Mouse (Mus musculus) liver, embryonic 15.5 days (tissue): Measurements from ENCODE around the gene Kat2a. TPM values are rescaled to one million over a fixed set of nuclear protein-coding genes. Genes with fewer than 3 reads are reported as not detected.

Experiments
- ATAC-seq: fragments of 200-750 bp; cut with Nextera tagmentation; 2 replicates; pipeline ENCODE4 v1.8.0; 2017; ENCODE audit warnings: moderate number of reproducible peaks, mild to moderate bottlenecking, moderate library complexity; ENCODE audit not compliant: insufficient read depth
- H3K27ac ChIP-seq: fragments of 300-500 bp; sonication (generic); replicated peaks from 2 replicates; pipeline ENCODE4 v1.5.1; 2015; ENCODE audit warnings: mild to moderate bottlenecking, inconsistent platforms
- H3K27me3 ChIP-seq: fragments of 300-500 bp; sonication (generic); 2 replicates; pipeline ENCODE4 v1.6.1; 2015; ENCODE audit warnings: mild to moderate bottlenecking, inconsistent platforms
- H3K36me3 ChIP-seq: fragments of 300-500 bp; sonication (generic); replicated peaks from 2 replicates; pipeline ENCODE4 v1.6.1; 2015; ENCODE audit warnings: moderate library complexity, mild to moderate bottlenecking, inconsistent platforms
- H3K4me1 ChIP-seq: fragments of 300-500 bp; sonication (generic); replicated peaks from 2 replicates; pipeline ENCODE4 v1.6.1; 2015; ENCODE audit warnings: inconsistent platforms
- H3K4me2 ChIP-seq: fragments of 300-500 bp; sonication (generic); 2 replicates; pipeline ENCODE4 v1.6.1; 2015; ENCODE audit warnings: moderate library complexity, mild to moderate bottlenecking, inconsistent platforms
- H3K4me3 ChIP-seq: fragments of 300-500 bp; sonication (generic); replicated peaks from 2 replicates; pipeline ENCODE4 v1.5.1; 2015; ENCODE audit warnings: mild to moderate bottlenecking, inconsistent platforms
- H3K9ac ChIP-seq: fragments of 300-500 bp; sonication (generic); 2 replicates; pipeline ENCODE4 v1.6.1; 2015; ENCODE audit warnings: moderate library complexity, mild to moderate bottlenecking, inconsistent platforms
- H3K9me3 ChIP-seq: fragments of 300-500 bp; sonication (generic); replicated peaks from 2 replicates; pipeline ENCODE4 v1.6.1; 2016; ENCODE audit warnings: inconsistent platforms
- WGBS: fragments of 180-500 bp; shearing (Covaris S2); methylation state at CpG from one replicate; pipeline ENCODE4 v1.1.7; 2015; ENCODE audit warnings: mixed read lengths; ENCODE audit not compliant: insufficient replicate concordance; 5-methylcytosine and 5-hydroxymethylcytosine counted together
- polyA plus RNA-seq: library from polyadenylated mRNA; unstranded; fragments of >200 nt; fragmentation: Nextera tagmentation; extraction: Ambion mirVana; gene quantifications from 2 replicates; pipeline ENCODE4 v1.2.1, GENCODE M21; 2015

Kat2a gene
- polyA plus RNA-seq, 1 experiment from 2014 or later: 14.1 TPM

DNA sequence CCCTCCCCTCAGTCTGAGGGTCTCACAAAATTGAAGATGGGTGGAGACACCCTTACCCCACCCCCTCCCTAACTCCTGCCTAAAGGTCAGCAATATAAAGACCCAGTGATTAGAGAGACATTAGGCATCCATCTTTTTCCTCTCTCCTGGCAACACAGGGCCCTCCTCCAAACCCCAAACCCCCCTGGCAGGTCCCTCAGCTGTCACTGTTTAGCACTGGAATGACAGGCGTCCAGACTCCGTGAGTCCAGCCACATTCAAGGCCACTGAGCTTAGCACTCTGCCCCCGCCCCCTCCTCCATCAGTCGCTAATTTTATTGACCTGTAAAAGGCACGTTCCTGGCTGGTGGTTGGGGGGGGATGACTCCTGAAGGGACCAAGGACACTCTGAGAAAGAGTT lies 19.1 kb downstream of the Kat2a start:
- H3K27ac ChIP-seq: no peak overlapping the region

DNA sequence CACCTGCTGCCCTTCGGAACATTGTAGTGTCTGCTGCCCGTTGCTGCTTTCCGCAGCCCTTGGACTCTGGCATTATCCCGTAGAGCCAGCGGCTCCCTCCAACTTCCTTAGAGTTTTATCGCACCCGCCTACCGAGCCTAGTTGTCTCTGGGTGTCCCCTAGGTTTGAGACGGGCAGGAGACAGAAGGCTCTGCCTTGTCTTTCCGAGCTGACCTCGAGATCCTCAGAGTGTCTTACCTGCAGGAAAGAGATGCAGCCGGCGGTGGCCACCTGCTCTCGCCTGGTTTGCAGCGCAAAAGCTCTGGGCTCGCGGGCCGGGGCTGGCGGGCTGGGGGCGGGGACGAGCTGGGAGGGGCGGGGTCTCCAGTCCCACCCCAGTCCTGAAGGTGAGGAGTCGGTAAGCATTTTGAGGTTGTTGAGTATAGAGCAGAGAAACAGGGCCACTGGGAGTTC lies 20.1 kb downstream of the Kat2a start, which contains the start of gene Zfp385c:
Gene Zfp385c (minus strand): TSS at position 292 of the 453 bp plus-strand sequence.
- H3K9me3 ChIP-seq: no peaks in the 10 kb centered on the region
- under 1% methylated on average over 23 of the region's 23 CpGs for WGBS
- no peak within 1 kb of the TSS for H3K9ac ChIP-seq
- H3K27me3 ChIP-seq: peaks cover 38% of the 10 kb centered on the region
- H3K27ac ChIP-seq: no peak within 1 kb of the TSS
- peak within 1 kb of the TSS; percentile 27 for H3K4me3 ChIP-seq
- no peaks in the 10 kb centered on the region for H3K36me3 ChIP-seq
- H3K4me1 ChIP-seq: peaks cover 6% of the 10 kb centered on the region; the same call in 1 of the 2 replicates
- no peak for ATAC-seq
- peak within 1 kb of the TSS; percentile 60 for H3K4me2 ChIP-seq

More for the DNA sequence above, 19.1 kb downstream of the Kat2a start:
- Histone ChIP-seq H3K9me3 (no peaks in the 10 kb centered on the region), H3K4me1 (peaks cover 6% of the 10 kb centered on the region; the same call in 1 of the 2 replicates), H3K9ac (no peak overlapping the region), H3K36me3 (no peaks in the 10 kb centered on the region), H3K4me2 (no peak overlapping the region), H3K4me3 (no peak overlapping the region), H3K27me3 (peaks cover 38% of the 10 kb centered on the region)
- WGBS: 39% methylated on average over 5 of the region's 5 CpGs
- no peak for ATAC-seq

DNA sequence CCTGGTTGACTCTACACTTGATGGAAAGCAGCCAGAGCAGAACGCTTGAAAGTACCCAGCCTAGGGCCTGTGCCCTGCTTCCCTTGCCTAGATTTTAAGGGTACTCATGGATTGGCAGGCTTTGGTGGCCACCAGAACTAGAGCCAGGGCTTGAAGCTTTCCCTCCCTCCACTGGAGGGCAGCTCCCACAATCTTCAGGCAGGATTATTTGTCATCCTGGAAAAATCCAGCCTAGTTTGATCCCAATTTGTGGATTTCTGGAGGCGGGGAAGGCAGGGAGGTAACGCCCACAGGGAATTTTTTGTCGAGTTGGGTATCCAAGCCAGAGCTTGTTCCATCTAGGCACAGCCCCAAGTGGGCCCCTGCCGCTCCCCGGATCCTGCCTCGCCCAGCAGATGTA lies 21.9 kb downstream of the Kat2a start:
- 64% methylated on average over 7 of the region's 7 CpGs for WGBS
- Histone ChIP-seq H3K27me3 (peaks cover 43% of the 10 kb centered on the region), H3K36me3 (no peaks in the 10 kb centered on the region)

GRCm38 (mm10) chr11:100688443-100688842 lies 23.8 kb downstream of the Kat2a start:
- no peak overlapping the region for H3K4me2 ChIP-seq
- H3K9me3 ChIP-seq: no peaks in the 10 kb centered on the region
- H3K4me1 ChIP-seq: peaks cover 6% of the 10 kb centered on the region; the same call in 1 of the 2 replicates
- no peaks in the 10 kb centered on the region for H3K36me3 ChIP-seq
- ATAC-seq: no peak
- no peak overlapping the region for H3K9ac ChIP-seq
- 48% methylated on average over 4 of the region's 4 CpGs for WGBS
- H3K27me3 ChIP-seq: peaks cover 41% of the 10 kb centered on the region
- no peak overlapping the region for H3K4me3 ChIP-seq
- H3K27ac ChIP-seq: no peak overlapping the region

More for the DNA sequence above, 21.9 kb downstream of the Kat2a start:
- H3K4me2 ChIP-seq: no peak overlapping the region
- H3K4me3 ChIP-seq: no peak overlapping the region
- H3K9ac ChIP-seq: no peak overlapping the region
- H3K9me3 ChIP-seq: no peaks in the 10 kb centered on the region
- H3K27ac ChIP-seq: no peak overlapping the region
- peaks cover 6% of the 10 kb centered on the region; the same call in 1 of the 2 replicates for H3K4me1 ChIP-seq
- no peak for ATAC-seq

DNA sequence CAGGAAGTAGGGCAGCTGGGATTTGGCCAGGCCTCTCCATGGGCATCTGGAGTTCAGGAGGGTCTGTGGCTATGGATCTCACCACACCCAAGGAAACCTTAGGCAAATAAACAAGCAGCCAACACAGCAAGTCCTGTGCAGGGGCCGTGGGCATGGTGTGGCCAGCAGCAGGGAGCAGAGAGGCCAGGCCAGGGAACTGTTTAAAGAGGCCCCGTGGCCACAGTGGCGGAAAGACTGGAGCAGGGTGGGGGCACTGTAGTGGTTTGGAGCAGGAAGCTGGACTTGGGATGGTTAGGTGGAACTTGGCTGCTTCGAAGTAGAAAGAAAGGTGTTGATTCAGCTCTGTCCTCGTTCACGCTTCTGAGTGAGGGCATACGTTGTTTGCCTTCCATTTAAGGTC lies 25.0 kb downstream of the Kat2a start:
- no peaks in the 10 kb centered on the region for H3K9me3 ChIP-seq
- 61% methylated on average over 7 of the region's 7 CpGs for WGBS
- ATAC-seq: no peak
- H3K9ac ChIP-seq: no peak overlapping the region
- no peak overlapping the region for H3K4me2 ChIP-seq
- H3K4me3 ChIP-seq: no peak overlapping the region
- H3K27me3 ChIP-seq: peaks cover 29% of the 10 kb centered on the region
- no peaks in the 10 kb centered on the region for H3K36me3 ChIP-seq
- no peak overlapping the region for H3K27ac ChIP-seq
- peaks cover 5% of the 10 kb centered on the region; the same call in 1 of the 2 replicates for H3K4me1 ChIP-seq

DNA sequence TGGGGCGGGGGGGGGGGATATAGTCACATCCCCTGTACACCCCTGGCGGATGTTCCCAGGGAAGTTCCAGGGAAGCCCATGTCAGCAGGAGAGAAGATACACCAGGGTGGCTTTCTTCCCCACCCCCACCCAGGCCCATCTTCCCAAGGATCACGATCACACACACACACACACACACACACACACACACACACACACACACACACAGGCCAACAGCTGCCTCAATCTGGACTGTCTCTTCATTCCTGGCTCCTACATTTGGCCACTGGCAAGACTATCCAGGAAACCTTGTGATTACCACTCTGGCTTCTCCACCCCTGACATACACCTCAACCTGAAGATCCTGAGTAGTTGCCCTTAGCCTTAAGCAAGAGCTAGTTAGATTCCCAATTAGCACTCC lies 26.9 kb downstream of the Kat2a start:
- 60% methylated on average over 3 of the region's 3 CpGs for WGBS

DNA sequence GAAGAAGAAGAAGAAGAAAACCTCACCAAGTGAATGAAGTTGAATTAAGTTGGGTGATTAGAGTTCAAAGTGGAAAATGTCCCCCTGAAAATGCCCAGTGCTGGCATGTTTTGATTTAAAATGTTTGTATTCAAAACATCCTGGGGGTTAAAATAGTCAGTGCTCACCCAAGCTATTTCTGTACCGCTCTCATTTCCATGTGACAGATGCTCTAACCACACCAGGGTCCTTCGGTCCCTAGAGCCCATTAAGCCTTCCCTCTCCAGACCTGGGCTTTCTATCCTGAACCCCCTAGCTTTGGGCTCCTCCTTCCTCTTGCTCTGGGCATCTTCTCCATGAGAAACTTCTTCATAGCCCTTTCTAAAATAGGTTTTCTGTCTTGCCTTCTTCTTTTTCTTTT lies 28.2 kb downstream of the Kat2a start:
- H3K27me3 ChIP-seq: peaks cover 5% of the 10 kb centered on the region; the same call in 1 of the 2 replicates
- H3K27ac ChIP-seq: no peak overlapping the region
- no peak overlapping the region for H3K4me3 ChIP-seq
- no peaks in the 10 kb centered on the region for H3K4me1 ChIP-seq
- no peaks in the 10 kb centered on the region for H3K36me3 ChIP-seq
- WGBS: 57% methylated on average over 2 of the region's 2 CpGs
- no peak overlapping the region for H3K4me2 ChIP-seq
- H3K9ac ChIP-seq: no peak overlapping the region
- no peak for ATAC-seq
- H3K9me3 ChIP-seq: no peaks in the 10 kb centered on the region

More for the DNA sequence above, 26.9 kb downstream of the Kat2a start:
- Histone ChIP-seq H3K36me3 (no peaks in the 10 kb centered on the region), H3K4me3 (no peak overlapping the region), H3K4me1 (no peaks in the 10 kb centered on the region), H3K27ac (no peak overlapping the region), H3K4me2 (no peak overlapping the region), H3K9me3 (no peaks in the 10 kb centered on the region), H3K27me3 (peaks cover 11% of the 10 kb centered on the region; the same call in 1 of the 2 replicates), H3K9ac (no peak overlapping the region)
- no peak for ATAC-seq

DNA sequence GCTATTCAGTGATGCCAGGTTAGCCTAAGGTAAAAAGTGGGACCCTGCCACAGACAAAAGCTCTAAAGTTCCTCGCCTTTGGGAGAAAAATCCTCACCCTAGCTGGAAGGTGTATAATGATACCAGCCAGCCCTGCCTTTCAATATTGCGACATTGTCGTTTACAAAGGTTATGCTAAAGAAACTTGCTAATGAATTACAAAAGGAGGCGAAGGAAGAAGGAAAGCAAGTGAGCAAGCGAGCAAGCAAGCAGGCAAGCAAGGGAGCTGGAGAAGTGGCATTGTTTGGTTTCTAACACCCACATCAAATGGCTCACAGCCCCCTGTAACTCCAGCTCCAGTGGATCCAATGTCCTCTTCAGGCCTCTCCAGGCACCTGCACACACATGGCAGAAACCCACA lies 29.7 kb downstream of the Kat2a start:
- H3K4me1 ChIP-seq: no peaks in the 10 kb centered on the region
- WGBS: 57% methylated on average over 5 of the region's 5 CpGs
- ATAC-seq: no peak
- H3K27me3 ChIP-seq: peaks cover 5% of the 10 kb centered on the region; the same call in 1 of the 2 replicates
- H3K27ac ChIP-seq: no peak overlapping the region
- no peak overlapping the region for H3K4me3 ChIP-seq
- no peak overlapping the region for H3K9ac ChIP-seq
- H3K36me3 ChIP-seq: no peaks in the 10 kb centered on the region
- no peak overlapping the region for H3K4me2 ChIP-seq
- H3K9me3 ChIP-seq: no peaks in the 10 kb centered on the region

GRCm38 (mm10) chr11:100681826-100682225 lies 30.4 kb downstream of the Kat2a start:
- Histone ChIP-seq H3K9me3 (no peaks in the 10 kb centered on the region), H3K36me3 (no peaks in the 10 kb centered on the region), H3K4me2 (no peak overlapping the region), H3K4me1 (no peaks in the 10 kb centered on the region), H3K4me3 (no peak overlapping the region), H3K27ac (no peak overlapping the region), H3K9ac (no peak overlapping the region), H3K27me3 (peaks cover 2% of the 10 kb centered on the region; the same call in 1 of the 2 replicates)
- no peak for ATAC-seq
- WGBS: 71% methylated on average over 5 of the region's 5 CpGs

DNA sequence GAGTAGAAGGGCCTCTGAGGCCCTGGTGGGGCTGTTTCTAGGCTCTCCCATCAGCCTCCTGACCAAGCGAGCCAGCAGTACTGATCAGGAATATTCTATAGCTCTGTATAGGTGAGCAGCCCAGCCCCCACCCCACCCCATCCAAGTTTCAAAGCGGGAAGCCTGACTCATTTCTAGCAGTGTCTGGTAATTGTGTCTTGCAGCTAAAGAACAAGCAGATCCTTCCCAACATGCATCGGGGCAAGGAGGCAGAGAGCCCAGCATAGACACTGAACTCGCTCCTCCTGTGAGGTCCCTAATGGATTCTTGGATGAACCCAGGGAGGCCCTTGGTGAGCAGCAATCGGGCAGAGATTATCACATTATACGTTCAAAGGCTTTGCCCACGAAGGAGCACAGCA lies 34.5 kb downstream of the Kat2a start:
- WGBS: 51% methylated on average over 7 of the region's 7 CpGs
- ATAC-seq: no peak
- Histone ChIP-seq H3K27ac (no peak overlapping the region), H3K4me3 (no peak overlapping the region), H3K36me3 (no peaks in the 10 kb centered on the region), H3K4me2 (no peak overlapping the region), H3K4me1 (no peaks in the 10 kb centered on the region), H3K9ac (no peak overlapping the region), H3K9me3 (no peaks in the 10 kb centered on the region), H3K27me3 (peaks cover 34% of the 10 kb centered on the region)

GRCm38 (mm10) chr11:100673169-100673568 lies 39.1 kb downstream of the Kat2a start:
- H3K27ac ChIP-seq: no peak overlapping the region
- H3K36me3 ChIP-seq: no peaks in the 10 kb centered on the region
- ATAC-seq: no peak
- H3K9me3 ChIP-seq: no peaks in the 10 kb centered on the region
- 10% methylated on average over 23 of the region's 23 CpGs for WGBS
- peaks cover 44% of the 10 kb centered on the region for H3K27me3 ChIP-seq
- H3K4me3 ChIP-seq: no peak overlapping the region
- H3K4me2 ChIP-seq: no peak overlapping the region
- no peak overlapping the region for H3K9ac ChIP-seq
- H3K4me1 ChIP-seq: no peaks in the 10 kb centered on the region

- Histone ChIP-seq H3K27me3 (peaks cover 44% of the 10 kb centered on the region), H3K4me1 (no peaks in the 10 kb centered on the region), H3K27ac (no peak overlapping the region), H3K36me3 (no peaks in the 10 kb centered on the region), H3K9me3 (no peaks in the 10 kb centered on the region), H3K4me2 (no peak overlapping the region), H3K4me3 (no peak overlapping the region), H3K9ac (no peak overlapping the region)
- WGBS: 46% methylated on average over 2 of the region's 2 CpGs
- ATAC-seq: no peak
Measured at GRCm38 (mm10) chr11:100671956-100672355, 40.3 kb downstream of the Kat2a start.
